Mouse (Mus musculus): Measurements from ENCODE around the gene Lrtm2. TPM values are rescaled to one million over a fixed set of nuclear protein-coding genes. Genes with fewer than 3 reads are reported as not detected.

The Lrtm2 gene
- polyA plus RNA-seq, 1 experiment from 2014 or later, result 0.69 TPM

DNA sequence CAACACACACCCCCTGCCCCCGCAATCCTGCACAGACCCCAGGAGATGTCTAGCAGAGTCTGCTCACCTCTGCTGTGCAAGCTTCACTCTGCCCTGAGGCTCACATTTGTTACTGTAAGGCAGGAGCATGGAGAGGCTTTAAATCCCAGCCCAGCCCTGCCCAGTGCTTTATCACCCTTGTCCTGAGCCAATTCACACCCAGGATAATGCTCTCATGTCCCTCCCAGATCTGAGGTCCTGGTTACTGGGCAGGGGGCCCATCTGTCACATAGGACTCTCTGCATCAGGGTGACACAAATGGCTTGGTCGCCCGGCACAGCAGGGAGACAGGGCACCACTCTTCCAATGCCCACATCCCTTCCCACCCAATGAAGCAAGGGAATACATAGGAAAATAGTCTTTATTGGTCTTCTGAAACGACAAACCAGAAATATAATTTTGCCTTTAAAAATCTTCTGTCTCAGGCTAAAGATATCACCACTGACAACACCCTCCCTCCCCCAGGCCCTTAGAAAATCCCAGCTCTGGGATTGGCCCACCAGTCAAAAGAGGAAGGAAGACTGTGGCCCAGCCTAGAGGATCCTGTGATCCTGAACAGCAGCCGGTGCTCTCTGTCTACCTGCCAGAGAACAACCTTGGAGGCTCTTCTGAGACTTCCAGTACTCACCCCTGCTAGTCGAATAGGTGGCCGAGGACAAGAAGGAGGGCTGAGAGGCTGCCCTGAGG is 15.7 kb downstream of the Lrtm2 start:
- Histone ChIP-seq H3K27me3 (replicated peaks; ENCODE audit: control insufficient read depth, insufficient read depth, low read length) (no peaks in the 10 kb centered on the region), H3K4me3 (ENCODE audit: low read depth, low read length) (no peak overlapping the region), H3K4me2 (ENCODE audit: low read length) (no peak overlapping the region), H3K9ac (ENCODE audit: low read length) (no peak overlapping the region), H3K27ac (ENCODE audit: low read depth) (no peak overlapping the region), H3K36me3 (ENCODE audit: control insufficient read depth, insufficient read depth, low read length) (no peaks in the 10 kb centered on the region), H3K9me3 (ENCODE audit: control insufficient read depth, low read length) (no peaks in the 10 kb centered on the region), H3K4me1 (replicated peaks; ENCODE audit: control insufficient read depth, insufficient read depth, low read length) (no peaks in the 10 kb centered on the region)
- ATAC-seq (replicated peaks; ENCODE audit: low FRiP score, low TSS enrichment, low read depth) (no peak), DNase-seq (ENCODE audit: low spot score) (no peak)
- WGBS, result 49% methylated on average over 7 of the region's 7 CpGs

DNA sequence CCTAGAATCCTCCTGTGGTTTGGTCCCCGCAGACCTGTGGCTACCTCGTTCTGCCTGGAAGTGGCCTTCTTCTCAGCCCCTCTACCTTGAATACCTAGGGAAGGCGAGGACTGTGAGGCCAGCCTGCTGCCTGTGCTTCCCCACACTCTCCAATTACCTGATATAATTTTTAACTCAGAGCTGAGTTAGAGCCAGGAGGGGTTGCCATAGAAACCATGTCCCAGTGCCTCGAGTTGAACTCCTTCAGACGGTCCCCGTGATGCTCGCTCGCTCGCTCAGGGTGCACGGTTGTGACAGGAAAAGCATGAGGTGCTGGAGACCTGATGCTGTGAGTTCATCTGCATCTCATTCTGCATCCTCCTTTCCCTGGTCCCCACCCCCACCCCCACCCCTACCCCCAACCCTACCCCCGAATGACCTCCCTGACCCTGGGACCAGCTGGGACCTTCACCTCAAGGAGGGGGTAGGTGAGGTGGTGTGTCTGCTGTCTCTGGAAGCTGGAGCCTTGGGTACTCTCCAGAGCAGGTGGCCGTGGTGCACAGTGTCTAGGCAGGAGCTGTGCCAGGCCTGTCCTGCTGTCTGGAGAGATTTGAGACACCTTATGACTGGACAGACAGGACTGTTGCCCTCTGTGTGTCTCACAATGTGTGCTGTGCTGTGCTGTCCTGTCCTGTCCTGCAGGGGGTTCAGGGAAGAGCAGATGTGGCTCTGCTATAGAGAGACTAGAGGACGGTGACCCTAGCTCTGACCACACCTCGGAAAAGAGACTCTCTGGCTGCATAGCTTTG is 16.8 kb downstream of the Lrtm2 start:
- H3K27me3 ChIP-seq (replicated peaks; ENCODE audit: control insufficient read depth, insufficient read depth, low read length), result no peaks in the 10 kb centered on the region
- H3K36me3 ChIP-seq (ENCODE audit: control insufficient read depth, insufficient read depth, low read length), result no peaks in the 10 kb centered on the region
- H3K4me1 ChIP-seq (replicated peaks; ENCODE audit: control insufficient read depth, insufficient read depth, low read length), result no peaks in the 10 kb centered on the region
- no peak overlapping the region for H3K4me2 ChIP-seq (ENCODE audit: low read length)
- DNase-seq (ENCODE audit: low spot score), result no peak
- 56% methylated on average over 14 of the region's 14 CpGs for WGBS
- no peak overlapping the region for H3K4me3 ChIP-seq (ENCODE audit: low read depth, low read length)
- ATAC-seq (replicated peaks; ENCODE audit: low FRiP score, low TSS enrichment, low read depth), result no peak
- no peak overlapping the region for H3K27ac ChIP-seq (ENCODE audit: low read depth)
- no peaks in the 10 kb centered on the region for H3K9me3 ChIP-seq (ENCODE audit: control insufficient read depth, low read length)
- no peak overlapping the region for H3K9ac ChIP-seq (ENCODE audit: low read length)

DNA sequence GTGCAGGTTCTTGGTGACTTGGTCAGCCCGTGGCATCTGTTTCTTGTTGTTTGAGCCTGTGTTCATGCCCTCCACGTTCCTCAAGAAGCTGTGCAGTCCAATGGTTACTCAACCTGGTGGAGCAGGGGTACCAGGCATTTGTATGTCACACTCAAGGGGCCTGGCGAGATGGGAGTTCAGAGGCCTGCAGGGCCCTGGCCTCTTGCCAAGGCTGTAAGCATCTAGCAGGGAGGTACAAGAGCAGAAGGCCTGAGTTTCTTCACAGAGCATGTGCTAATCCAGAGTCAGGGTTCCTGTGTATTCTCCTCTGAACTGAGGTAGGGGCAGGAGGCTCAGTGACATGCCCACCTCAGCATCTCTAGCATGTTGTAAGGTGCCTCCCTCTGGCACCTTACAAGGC is 17.5 kb downstream of the Lrtm2 start:
- no peak for ATAC-seq (replicated peaks; ENCODE audit: low FRiP score, low TSS enrichment, low read depth)
- Histone ChIP-seq H3K9me3 (ENCODE audit: control insufficient read depth, low read length) (no peaks in the 10 kb centered on the region), H3K9ac (ENCODE audit: low read length) (no peak overlapping the region), H3K4me1 (replicated peaks; ENCODE audit: control insufficient read depth, insufficient read depth, low read length) (no peaks in the 10 kb centered on the region), H3K4me2 (ENCODE audit: low read length) (no peak overlapping the region), H3K27ac (ENCODE audit: low read depth) (no peak overlapping the region), H3K27me3 (replicated peaks; ENCODE audit: control insufficient read depth, insufficient read depth, low read length) (no peaks in the 10 kb centered on the region), H3K36me3 (ENCODE audit: control insufficient read depth, insufficient read depth, low read length) (no peaks in the 10 kb centered on the region), H3K4me3 (ENCODE audit: low read depth, low read length) (no peak overlapping the region)
- DNase-seq (ENCODE audit: low spot score), result no peak
- 56% methylated on average over 3 of the region's 3 CpGs for WGBS

DNA sequence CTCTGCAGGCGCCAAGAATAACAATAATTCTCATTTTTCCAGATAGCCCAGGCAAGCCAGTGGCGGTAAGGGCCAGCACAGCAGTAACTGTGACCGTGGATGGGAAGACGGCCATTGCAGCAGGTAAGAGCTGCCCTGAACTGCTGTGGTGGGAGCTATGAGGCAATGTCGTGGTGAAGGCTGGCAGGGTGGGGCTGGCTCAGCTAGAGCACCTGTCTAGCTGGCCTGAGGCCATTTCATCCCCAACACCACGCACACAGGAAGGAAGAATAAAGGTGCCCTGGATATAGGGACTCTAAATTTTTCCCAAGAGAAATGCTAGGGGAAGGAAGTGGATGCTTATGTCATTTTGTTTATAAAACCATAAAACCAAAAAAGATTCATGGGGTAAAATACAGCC is 18.2 kb downstream of the Lrtm2 start:
- H3K4me1 ChIP-seq (replicated peaks; ENCODE audit: control insufficient read depth, insufficient read depth, low read length), result no peaks in the 10 kb centered on the region
- H3K27ac ChIP-seq (ENCODE audit: low read depth), result no peak overlapping the region
- ATAC-seq (replicated peaks; ENCODE audit: low FRiP score, low TSS enrichment, low read depth) (no peak), DNase-seq (ENCODE audit: low spot score) (no peak)
- H3K9ac ChIP-seq (ENCODE audit: low read length), result no peak overlapping the region
- H3K27me3 ChIP-seq (replicated peaks; ENCODE audit: control insufficient read depth, insufficient read depth, low read length), result no peaks in the 10 kb centered on the region
- H3K4me2 ChIP-seq (ENCODE audit: low read length), result no peak overlapping the region
- WGBS, result 84% methylated on average over 6 of the region's 6 CpGs
- H3K36me3 ChIP-seq (ENCODE audit: control insufficient read depth, insufficient read depth, low read length), result no peaks in the 10 kb centered on the region
- H3K4me3 ChIP-seq (ENCODE audit: low read depth, low read length), result no peak overlapping the region
- no peaks in the 10 kb centered on the region for H3K9me3 ChIP-seq (ENCODE audit: control insufficient read depth, low read length)

DNA sequence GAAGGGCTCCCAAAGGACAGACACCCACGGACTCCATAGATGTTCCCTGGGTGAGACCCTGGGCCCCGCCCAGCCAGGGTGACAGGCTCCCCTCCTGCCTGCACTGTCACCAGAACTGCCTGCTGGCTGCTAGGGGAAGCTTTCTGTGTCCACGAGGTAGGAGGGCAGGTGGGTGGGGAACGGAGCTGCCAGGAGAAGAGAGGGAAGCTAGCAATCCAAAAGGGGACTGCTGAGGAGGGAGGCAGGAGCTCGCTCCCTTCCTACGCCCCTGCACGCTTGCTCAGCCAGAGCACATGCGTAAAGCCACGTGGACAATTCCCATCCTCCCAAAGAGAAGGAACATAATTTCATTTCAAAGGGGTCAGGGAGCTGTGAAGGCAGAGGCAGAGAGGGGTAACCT is 20.4 kb downstream of the Lrtm2 start:
- no peaks in the 10 kb centered on the region for H3K9me3 ChIP-seq (ENCODE audit: control insufficient read depth, low read length)
- no peaks in the 10 kb centered on the region for H3K27me3 ChIP-seq (replicated peaks; ENCODE audit: control insufficient read depth, insufficient read depth, low read length)
- H3K4me1 ChIP-seq (replicated peaks; ENCODE audit: control insufficient read depth, insufficient read depth, low read length), result no peaks in the 10 kb centered on the region
- WGBS, result 54% methylated on average over 9 of the region's 9 CpGs
- no peak overlapping the region for H3K4me2 ChIP-seq (ENCODE audit: low read length)
- no peak for ATAC-seq (replicated peaks; ENCODE audit: low FRiP score, low TSS enrichment, low read depth)
- H3K36me3 ChIP-seq (ENCODE audit: control insufficient read depth, insufficient read depth, low read length), result no peaks in the 10 kb centered on the region
- H3K9ac ChIP-seq (ENCODE audit: low read length), result no peak overlapping the region
- no peak overlapping the region for H3K27ac ChIP-seq (ENCODE audit: low read depth)
- no peak for DNase-seq (ENCODE audit: low spot score)
- no peak overlapping the region for H3K4me3 ChIP-seq (ENCODE audit: low read depth, low read length)

DNA sequence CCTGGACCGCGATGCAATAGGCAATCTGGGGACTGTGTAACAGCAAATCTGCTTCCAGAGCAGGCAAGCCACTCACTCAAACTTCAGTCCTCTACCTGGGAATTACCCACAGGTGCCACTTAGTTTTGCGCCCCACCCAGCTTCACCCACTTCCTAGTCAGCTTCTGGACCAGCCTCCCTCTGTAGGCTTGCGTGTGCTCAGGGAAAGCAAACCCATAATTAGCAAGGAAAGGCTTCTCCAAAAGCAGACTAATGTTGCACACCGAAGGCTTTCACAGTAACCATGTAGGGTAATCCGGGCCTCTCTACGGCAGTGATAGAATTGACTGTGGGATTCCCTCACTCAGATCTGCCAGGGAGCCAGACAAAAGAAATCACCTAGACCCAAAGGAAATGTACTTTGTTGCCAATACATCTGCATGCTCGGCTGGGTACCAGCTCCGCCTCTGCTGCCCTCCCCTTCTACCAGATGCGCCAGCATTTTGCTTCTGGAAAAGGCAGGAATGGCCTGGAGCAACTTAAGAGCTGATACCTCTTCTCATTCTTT is 22.6 kb downstream of the Lrtm2 start:
- no peak overlapping the region for H3K27ac ChIP-seq (ENCODE audit: low read depth)
- H3K4me3 ChIP-seq (ENCODE audit: low read depth, low read length), result no peak overlapping the region
- DNase-seq (ENCODE audit: low spot score), result no peak
- H3K9me3 ChIP-seq (ENCODE audit: control insufficient read depth, low read length), result no peaks in the 10 kb centered on the region
- no peak overlapping the region for H3K9ac ChIP-seq (ENCODE audit: low read length)
- 73% methylated on average over 10 of the region's 10 CpGs for WGBS
- no peaks in the 10 kb centered on the region for H3K4me1 ChIP-seq (replicated peaks; ENCODE audit: control insufficient read depth, insufficient read depth, low read length)
- H3K36me3 ChIP-seq (ENCODE audit: control insufficient read depth, insufficient read depth, low read length), result no peaks in the 10 kb centered on the region
- ATAC-seq (replicated peaks; ENCODE audit: low FRiP score, low TSS enrichment, low read depth), result no peak
- no peak overlapping the region for H3K4me2 ChIP-seq (ENCODE audit: low read length)
- no peaks in the 10 kb centered on the region for H3K27me3 ChIP-seq (replicated peaks; ENCODE audit: control insufficient read depth, insufficient read depth, low read length)

DNA sequence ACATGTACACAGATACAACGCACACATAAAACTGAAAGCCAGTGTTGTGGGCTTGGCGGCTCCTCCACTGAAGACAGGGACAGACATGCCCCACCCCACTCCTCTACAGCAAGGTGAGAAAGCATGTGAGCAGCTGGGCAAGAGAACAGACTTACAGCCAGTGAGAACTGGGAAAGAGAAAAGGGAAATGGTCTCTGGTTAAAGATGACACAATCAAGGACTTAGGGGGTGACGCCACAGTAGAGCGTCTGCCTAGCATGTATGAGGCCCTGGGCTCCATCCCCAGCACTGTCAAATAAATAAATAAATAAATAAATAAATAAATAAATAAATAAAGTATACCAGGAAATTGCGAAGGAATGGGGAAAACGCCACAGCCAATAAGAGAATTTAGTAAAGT is 27.2 kb downstream of the Lrtm2 start:
- Histone ChIP-seq H3K4me3 (ENCODE audit: low read depth, low read length) (no peak overlapping the region), H3K9me3 (ENCODE audit: control insufficient read depth, low read length) (no peaks in the 10 kb centered on the region), H3K27me3 (replicated peaks; ENCODE audit: control insufficient read depth, insufficient read depth, low read length) (no peaks in the 10 kb centered on the region), H3K36me3 (ENCODE audit: control insufficient read depth, insufficient read depth, low read length) (no peaks in the 10 kb centered on the region), H3K9ac (ENCODE audit: low read length) (no peak overlapping the region), H3K27ac (ENCODE audit: low read depth) (no peak overlapping the region), H3K4me2 (ENCODE audit: low read length) (no peak overlapping the region), H3K4me1 (replicated peaks; ENCODE audit: control insufficient read depth, insufficient read depth, low read length) (no peaks in the 10 kb centered on the region)
- DNase-seq (ENCODE audit: low spot score) (no peak), ATAC-seq (replicated peaks; ENCODE audit: low FRiP score, low TSS enrichment, low read depth) (no peak)
- 86% methylated on average over 6 of the region's 6 CpGs for WGBS

DNA sequence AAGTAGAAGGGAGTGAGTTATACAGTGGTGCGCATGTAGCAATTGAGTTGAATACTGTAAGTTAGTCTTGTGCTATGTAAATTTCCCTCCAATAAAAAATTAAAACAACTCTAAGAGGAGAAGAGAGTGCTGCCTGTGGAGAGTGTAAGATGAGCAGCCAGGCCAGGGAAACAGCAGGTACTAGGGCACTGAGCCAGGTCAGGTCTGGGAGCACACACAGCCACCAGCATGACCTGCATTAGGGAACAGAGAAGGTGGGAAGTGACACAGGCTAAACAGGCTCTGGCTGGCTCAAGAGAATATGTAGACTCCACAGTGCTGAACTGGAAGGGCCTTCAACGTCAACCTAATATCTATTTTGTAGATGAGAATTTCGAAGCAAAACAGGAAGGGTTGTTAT is 29.3 kb downstream of the Lrtm2 start:
- Histone ChIP-seq H3K4me2 (ENCODE audit: low read length) (no peak overlapping the region), H3K4me1 (replicated peaks; ENCODE audit: control insufficient read depth, insufficient read depth, low read length) (no peaks in the 10 kb centered on the region), H3K36me3 (ENCODE audit: control insufficient read depth, insufficient read depth, low read length) (no peaks in the 10 kb centered on the region), H3K27me3 (replicated peaks; ENCODE audit: control insufficient read depth, insufficient read depth, low read length) (no peaks in the 10 kb centered on the region), H3K9me3 (ENCODE audit: control insufficient read depth, low read length) (no peaks in the 10 kb centered on the region), H3K27ac (ENCODE audit: low read depth) (no peak overlapping the region), H3K4me3 (ENCODE audit: low read depth, low read length) (no peak overlapping the region), H3K9ac (ENCODE audit: low read length) (no peak overlapping the region)
- 95% methylated on average over 3 of the region's 3 CpGs for WGBS
- DNase-seq (ENCODE audit: low spot score) (no peak), ATAC-seq (replicated peaks; ENCODE audit: low FRiP score, low TSS enrichment, low read depth) (no peak)
